8 mouse cellular contexts compared by ENCODE assay signal in genomic region chr1:185328721-185329610, GRCm38 (mm10). TPM values are rescaled to one million over a fixed set of nuclear protein-coding genes. Genes with fewer than 3 reads are reported as not detected.
DNase-seq lines count a peak whose midpoint lies in the region; ATAC-seq lines count a peak whose summit lies in the region.

TSS of gene Iars2 (minus strand) at chr1:185329396.

- H3K4me3 ChIP-seq in heart, embryonic 13.5 days: peak within 1 kb of the TSS; percentile 98
- peak within 1 kb of the TSS; percentile 86 for H3K4me3 ChIP-seq in liver, embryonic 13.5 days (replicated peaks)
- H3K4me3 ChIP-seq in stomach, embryonic 16.5 days (replicated peaks; ENCODE audit: low read length): peak within 1 kb of the TSS; percentile 96

- H3K4me1 ChIP-seq in heart, embryonic 13.5 days: peaks cover 29% of the 10 kb centered on the region
- H3K4me1 ChIP-seq in liver, embryonic 13.5 days (replicated peaks): peaks cover 45% of the 10 kb centered on the region
- peaks cover 11% of the 10 kb centered on the region for H3K4me1 ChIP-seq in stomach, embryonic 16.5 days (ENCODE audit: control insufficient read depth, insufficient read depth, low read length)

- ATAC-seq in erythroid progenitor cell, adult 5-6 weeks (replicated peaks; ENCODE audit: low FRiP score, poor library complexity, severe bottlenecking): peak; percentile 90
- peak; percentile 83 for ATAC-seq in heart, embryonic 13.5 days (ENCODE audit: extremely low read depth, insufficient number of reproducible peaks, low FRiP score, low TSS enrichment)
- peak; percentile 88 for ATAC-seq in liver, embryonic 13.5 days (ENCODE audit: low read depth)
- peak; percentile 91 for ATAC-seq in stomach, embryonic 16.5 days (ENCODE audit: insufficient read depth, low FRiP score)

- peak within 1 kb of the TSS; percentile 98 for H3K9ac ChIP-seq in heart, embryonic 13.5 days
- peak within 1 kb of the TSS; percentile 92 for H3K9ac ChIP-seq in liver, embryonic 13.5 days
- H3K9ac ChIP-seq in stomach, embryonic 16.5 days (ENCODE audit: low read length): peak within 1 kb of the TSS; percentile 96

- WGBS in heart, embryonic 13.5 days: under 1% methylated on average over 76 of the region's 76 CpGs
- WGBS in liver, embryonic 13.5 days (ENCODE audit: insufficient replicate concordance): under 1% methylated on average over 74 of the region's 76 CpGs
- under 1% methylated on average over 76 of the region's 76 CpGs for WGBS in stomach, embryonic 16.5 days

- DNase-seq in CD4-positive helper T cell, adult 2 months (ENCODE audit: low read depth, low spot score): peak; percentile 91
- peak; percentile 72 for DNase-seq in brain, embryonic 18.5 days (ENCODE audit: low read depth, low spot score)
- DNase-seq in kidney, postnatal 14 days: peak; percentile 94
- DNase-seq in liver, embryonic 13.5 days: peak; percentile 88
- DNase-seq in neural tube, embryonic 10.5 days (ENCODE audit: extremely low spot score, low spot score): peak; percentile 94

- H3K27ac ChIP-seq in heart, embryonic 13.5 days (replicated peaks): peak within 1 kb of the TSS; percentile 98
- H3K27ac ChIP-seq in liver, embryonic 13.5 days: peak within 1 kb of the TSS; percentile 92
- H3K27ac ChIP-seq in stomach, embryonic 16.5 days (ENCODE audit: low read length): peak within 1 kb of the TSS; percentile 92

- peak within 1 kb of the TSS; percentile 83 for H3K4me2 ChIP-seq in heart, embryonic 13.5 days
- peak within 1 kb of the TSS; percentile 83 for H3K4me2 ChIP-seq in liver, embryonic 13.5 days
- peak within 1 kb of the TSS; percentile 68 for H3K4me2 ChIP-seq in stomach, embryonic 16.5 days (ENCODE audit: low read depth, low read length)

- peaks cover 33% of the 10 kb centered on the region for H3K36me3 ChIP-seq in heart, embryonic 13.5 days
- peaks cover 30% of the 10 kb centered on the region for H3K36me3 ChIP-seq in liver, embryonic 13.5 days
- peaks cover 15% of the 10 kb centered on the region; the same call in 1 of the 2 replicates for H3K36me3 ChIP-seq in stomach, embryonic 16.5 days (ENCODE audit: control insufficient read depth, insufficient read depth, low read length)

- H3K9me3 ChIP-seq in heart, embryonic 13.5 days: no peaks in the 10 kb centered on the region
- H3K9me3 ChIP-seq in liver, embryonic 13.5 days (replicated peaks): no peaks in the 10 kb centered on the region
- H3K9me3 ChIP-seq in stomach, embryonic 16.5 days (replicated peaks; ENCODE audit: control insufficient read depth, low read length): no peaks in the 10 kb centered on the region

- no peaks in the 10 kb centered on the region for H3K27me3 ChIP-seq in heart, embryonic 13.5 days (replicated peaks)
- no peaks in the 10 kb centered on the region for H3K27me3 ChIP-seq in liver, embryonic 13.5 days
- no peaks in the 10 kb centered on the region for H3K27me3 ChIP-seq in stomach, embryonic 16.5 days (ENCODE audit: control insufficient read depth, insufficient read depth, low read length)

RNA-seq across cellular contexts. Expression of gene Iars2, which starts in this region (rescaled TPM):
- 24.5 and 41.5 TPM in 2 replicates for total RNA-seq in erythroid progenitor cell, adult 5-6 weeks (2015; ENCODE audit: low replicate concordance)
- total RNA-seq in erythroid progenitor cell, adult 5-6 weeks (2017; ENCODE audit: low replicate concordance): 16.3 and 21.1 TPM in 2 replicates
- polyA plus RNA-seq in heart, embryonic 13.5 days (2015; fragmentation: Nextera tagmentation; extraction: Ambion mirVana): 32.8 and 35.6 TPM in 2 replicates
- 21.3 and 25.9 TPM in 2 replicates for polyA plus RNA-seq in liver, embryonic 13.5 days (2015; fragmentation: Nextera tagmentation; extraction: Ambion mirVana)
- 36.4 and 37.0 TPM in 2 replicates for polyA plus RNA-seq in stomach, embryonic 16.5 days (2015; fragmentation: Nextera tagmentation; extraction: Ambion mirVana)

Comparison
In these comparisons a context has a peak if more than half of its experiments do, and no peak if none do; other contexts are left out.
1. Peak in every context shown above with its lines: DNase-seq, ATAC-seq, H3K4me3 ChIP-seq and H3K27ac ChIP-seq.